Mouse (Mus musculus): Measurements from ENCODE around the gene Crk. TPM values are rescaled to one million over a fixed set of nuclear protein-coding genes. Genes with fewer than 3 reads are reported as not detected.
"Not testable (repeated sequence)": the region's sequence is repeated elsewhere in the genome, so short reads cannot be mapped to it uniquely, and the experiment has no call there.

Crk gene
- polyA plus RNA-seq, 1 experiment = 46.7 TPM

DNA sequence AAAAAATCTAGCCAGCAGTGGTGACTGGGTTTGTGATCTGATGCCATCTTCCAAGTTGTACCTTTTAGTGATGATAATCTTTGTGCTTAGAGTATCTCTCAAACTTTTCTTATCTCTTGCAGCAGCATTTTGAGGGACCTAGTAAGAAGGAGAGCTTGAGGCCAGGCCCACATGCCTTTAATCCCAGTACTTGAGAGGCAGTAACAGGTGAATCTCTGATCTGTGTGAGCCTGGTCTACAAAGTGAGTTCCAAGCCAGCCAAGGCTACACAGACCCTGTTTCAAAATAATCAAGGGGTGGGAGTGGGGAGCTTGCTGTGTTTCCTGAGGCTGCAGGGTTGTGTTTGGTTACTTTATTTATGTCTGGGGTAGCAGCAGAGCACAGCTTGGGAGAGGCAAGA, 12.0 kb downstream of the Crk start:
- H3K27ac ChIP-seq (ENCODE audit: control insufficient read depth, insufficient read depth, low read length) = no peak overlapping the region
- no peaks in the 10 kb centered on the region for H3K4me1 ChIP-seq (replicated peaks; ENCODE audit: control insufficient read depth, insufficient read depth, low read length)
- no peak overlapping the region for H3K4me3 ChIP-seq (ENCODE audit: control insufficient read depth, insufficient read depth, low read length)
- DNase-seq = no peak
- no peaks in the 10 kb centered on the region for H3K27me3 ChIP-seq (ENCODE audit: control insufficient read depth, insufficient read depth, low read length)
- TF ChIP-seq CTCF (IDR thresholded peaks at IDR 0.05; ENCODE audit: borderline replicate concordance, control insufficient read depth, extremely low read depth, insufficient read depth, low read length, poor library complexity) (no peak), POLR2A (IDR thresholded peaks at IDR 0.05; ENCODE audit: control insufficient read depth, extremely low read depth, insufficient read depth, low read length, poor library complexity) (no peak)
- H3K36me3 ChIP-seq (ENCODE audit: control insufficient read depth, insufficient read depth, low read length) = peaks cover 34% of the 10 kb centered on the region

DNA sequence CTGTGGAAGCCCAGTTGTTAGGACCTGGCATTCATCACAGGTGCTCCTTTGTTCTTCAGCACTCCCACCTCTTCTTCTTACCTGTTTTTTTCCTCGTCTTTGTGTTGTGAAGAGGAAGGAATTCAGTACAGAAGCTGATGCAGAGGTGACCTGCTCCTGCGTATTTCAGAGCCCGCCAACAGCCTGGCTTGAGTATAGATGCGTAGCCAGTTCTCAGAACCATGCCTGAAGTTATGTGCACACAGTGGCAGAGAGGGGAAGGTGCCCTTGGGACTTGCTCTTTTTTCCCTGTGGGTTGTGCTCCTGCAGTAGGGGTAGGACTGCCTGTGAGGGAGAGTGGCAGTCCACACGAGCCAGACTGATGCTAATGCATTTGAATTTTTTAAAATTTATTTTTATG, 14.5 kb downstream of the Crk start:
- Histone ChIP-seq H3K36me3 (ENCODE audit: control insufficient read depth, insufficient read depth, low read length) (peaks cover 52% of the 10 kb centered on the region), H3K27ac (ENCODE audit: control insufficient read depth, insufficient read depth, low read length) (no peak overlapping the region), H3K4me3 (ENCODE audit: control insufficient read depth, insufficient read depth, low read length) (no peak overlapping the region), H3K27me3 (ENCODE audit: control insufficient read depth, insufficient read depth, low read length) (no peaks in the 10 kb centered on the region), H3K4me1 (replicated peaks; ENCODE audit: control insufficient read depth, insufficient read depth, low read length) (peaks cover 5% of the 10 kb centered on the region; the same call in 1 of the 2 replicates)
- DNase-seq = no peak
- WGBS = 95% methylated on average over 5 of the region's 5 CpGs
- TF ChIP-seq POLR2A (IDR thresholded peaks at IDR 0.05; ENCODE audit: control insufficient read depth, extremely low read depth, insufficient read depth, low read length, poor library complexity) = no peak
- no peak for TF ChIP-seq CTCF (IDR thresholded peaks at IDR 0.05; ENCODE audit: borderline replicate concordance, control insufficient read depth, extremely low read depth, insufficient read depth, low read length, poor library complexity)

DNA sequence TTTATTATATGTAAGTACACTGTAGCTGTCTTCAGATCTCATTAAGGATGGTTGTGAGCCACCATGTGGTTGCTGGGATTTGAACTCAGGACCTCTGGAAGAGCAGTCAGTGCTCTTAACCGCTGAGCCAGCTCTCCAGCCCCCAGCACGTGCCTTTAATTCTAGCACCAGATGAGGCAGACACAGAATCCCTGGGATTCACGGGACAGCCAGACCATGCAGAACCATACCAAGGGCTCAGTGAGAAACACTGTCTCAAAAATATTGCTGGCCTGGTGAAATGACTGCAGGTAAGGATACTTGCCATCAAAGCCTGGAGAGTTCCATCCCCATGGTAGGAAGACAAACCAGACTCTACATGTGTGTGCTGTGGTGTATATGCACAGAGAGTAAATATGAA, 18.4 kb downstream of the Crk start:
- peaks cover 59% of the 10 kb centered on the region for H3K36me3 ChIP-seq (ENCODE audit: control insufficient read depth, insufficient read depth, low read length)
- WGBS = 97% methylated on average over 3 of the region's 3 CpGs
- not testable (repeated sequence) for H3K27me3 ChIP-seq (ENCODE audit: control insufficient read depth, insufficient read depth, low read length); DNase-seq; H3K4me3 ChIP-seq (ENCODE audit: control insufficient read depth, insufficient read depth, low read length); H3K4me1 ChIP-seq (replicated peaks; ENCODE audit: control insufficient read depth, insufficient read depth, low read length); H3K27ac ChIP-seq (ENCODE audit: control insufficient read depth, insufficient read depth, low read length)

DNA sequence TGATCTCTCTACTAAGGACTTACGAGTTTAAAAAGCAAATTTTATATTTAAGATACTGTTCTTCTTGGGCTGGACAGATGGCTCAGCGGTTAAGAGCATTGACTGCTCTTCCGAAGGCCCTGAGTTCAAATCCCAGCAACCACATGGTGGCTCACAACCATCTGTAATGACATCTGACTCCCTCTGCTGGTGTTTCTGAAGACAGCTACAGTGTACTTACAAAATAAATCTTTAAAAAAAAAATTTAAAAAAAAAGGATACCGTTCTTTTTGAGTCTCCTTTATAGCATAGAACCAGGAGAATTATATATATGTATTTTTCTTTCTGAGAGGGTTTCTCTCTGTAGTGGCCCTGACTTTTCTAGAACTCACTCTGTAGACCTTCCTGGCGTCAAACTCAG, 21.5 kb downstream of the Crk start:
- Histone ChIP-seq H3K36me3 (ENCODE audit: control insufficient read depth, insufficient read depth, low read length) (peaks cover 61% of the 10 kb centered on the region), H3K27me3 (ENCODE audit: control insufficient read depth, insufficient read depth, low read length) (no peaks in the 10 kb centered on the region), H3K4me3 (ENCODE audit: control insufficient read depth, insufficient read depth, low read length) (no peak overlapping the region), H3K27ac (ENCODE audit: control insufficient read depth, insufficient read depth, low read length) (no peak overlapping the region), H3K4me1 (replicated peaks; ENCODE audit: control insufficient read depth, insufficient read depth, low read length) (peaks cover 5% of the 10 kb centered on the region; the same call in 1 of the 2 replicates)
- WGBS = 97% methylated on average over 5 of the region's 5 CpGs
- no peak for DNase-seq
- TF ChIP-seq POLR2A (IDR thresholded peaks at IDR 0.05; ENCODE audit: control insufficient read depth, extremely low read depth, insufficient read depth, low read length, poor library complexity) (no peak), CTCF (IDR thresholded peaks at IDR 0.05; ENCODE audit: borderline replicate concordance, control insufficient read depth, extremely low read depth, insufficient read depth, low read length, poor library complexity) (no peak)

DNA sequence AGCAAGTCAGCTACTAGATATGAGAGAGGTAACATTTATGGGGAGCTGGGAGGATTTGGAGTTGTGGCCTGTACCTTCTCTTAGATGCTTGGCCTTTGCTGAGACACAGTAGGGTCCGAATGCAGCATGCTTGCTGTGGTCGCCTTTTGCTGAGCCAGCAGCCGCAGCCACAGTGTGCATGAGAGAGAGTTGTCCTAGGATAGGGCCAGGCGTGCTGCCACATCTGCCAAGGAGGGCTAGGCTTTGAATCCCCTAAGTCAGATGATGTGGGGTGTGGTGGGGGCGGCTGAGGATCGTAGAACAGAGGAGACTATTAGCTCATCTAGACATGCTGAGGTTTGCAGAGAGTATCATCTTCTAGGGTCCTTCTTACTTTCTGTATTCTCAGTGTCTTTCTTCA, 23.7 kb downstream of the Crk start:
- peaks cover 53% of the 10 kb centered on the region for H3K36me3 ChIP-seq (ENCODE audit: control insufficient read depth, insufficient read depth, low read length)
- 97% methylated on average over 6 of the region's 6 CpGs for WGBS
- 0 out of 2 replicates have a peak, but pooled peaks cover 1% of the 10 kb centered on the region for H3K4me1 ChIP-seq (replicated peaks; ENCODE audit: control insufficient read depth, insufficient read depth, low read length)
- TF ChIP-seq POLR2A (IDR thresholded peaks at IDR 0.05; ENCODE audit: control insufficient read depth, extremely low read depth, insufficient read depth, low read length, poor library complexity) (no peak), CTCF (IDR thresholded peaks at IDR 0.05; ENCODE audit: borderline replicate concordance, control insufficient read depth, extremely low read depth, insufficient read depth, low read length, poor library complexity) (no peak)
- no peak overlapping the region for H3K27ac ChIP-seq (ENCODE audit: control insufficient read depth, insufficient read depth, low read length)
- H3K4me3 ChIP-seq (ENCODE audit: control insufficient read depth, insufficient read depth, low read length) = no peak overlapping the region
- H3K27me3 ChIP-seq (ENCODE audit: control insufficient read depth, insufficient read depth, low read length) = no peaks in the 10 kb centered on the region
- DNase-seq = no peak

DNA sequence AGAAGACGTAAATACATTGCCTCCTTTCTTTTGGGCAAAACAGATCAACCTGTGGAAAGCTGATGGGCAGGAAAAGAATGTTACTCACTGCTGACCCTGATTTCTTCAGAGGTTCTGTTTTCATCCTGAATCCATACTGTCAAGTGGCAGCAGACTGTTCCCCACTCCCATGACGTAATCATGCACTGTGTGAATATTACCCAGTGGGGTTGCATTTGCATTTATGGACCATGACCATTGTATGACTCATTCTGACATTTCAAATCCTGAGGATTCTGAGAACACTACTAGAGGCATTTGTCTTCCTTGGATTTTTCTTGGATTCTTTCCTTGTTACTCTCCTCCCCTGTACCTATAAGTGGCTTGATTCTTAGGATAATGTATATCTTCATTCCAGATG, 24.7 kb downstream of the Crk start:
- H3K4me1 ChIP-seq (replicated peaks; ENCODE audit: control insufficient read depth, insufficient read depth, low read length) = no peaks in the 10 kb centered on the region
- no peak for DNase-seq
- TF ChIP-seq CTCF (IDR thresholded peaks at IDR 0.05; ENCODE audit: borderline replicate concordance, control insufficient read depth, extremely low read depth, insufficient read depth, low read length, poor library complexity) = no peak
- no peak for TF ChIP-seq POLR2A (IDR thresholded peaks at IDR 0.05; ENCODE audit: control insufficient read depth, extremely low read depth, insufficient read depth, low read length, poor library complexity)
- H3K27ac ChIP-seq (ENCODE audit: control insufficient read depth, insufficient read depth, low read length) = no peak overlapping the region
- no peak overlapping the region for H3K4me3 ChIP-seq (ENCODE audit: control insufficient read depth, insufficient read depth, low read length)
- WGBS = 99% methylated on average over 2 of the region's 2 CpGs
- H3K36me3 ChIP-seq (ENCODE audit: control insufficient read depth, insufficient read depth, low read length) = peaks cover 45% of the 10 kb centered on the region
- H3K27me3 ChIP-seq (ENCODE audit: control insufficient read depth, insufficient read depth, low read length) = no peaks in the 10 kb centered on the region

DNA sequence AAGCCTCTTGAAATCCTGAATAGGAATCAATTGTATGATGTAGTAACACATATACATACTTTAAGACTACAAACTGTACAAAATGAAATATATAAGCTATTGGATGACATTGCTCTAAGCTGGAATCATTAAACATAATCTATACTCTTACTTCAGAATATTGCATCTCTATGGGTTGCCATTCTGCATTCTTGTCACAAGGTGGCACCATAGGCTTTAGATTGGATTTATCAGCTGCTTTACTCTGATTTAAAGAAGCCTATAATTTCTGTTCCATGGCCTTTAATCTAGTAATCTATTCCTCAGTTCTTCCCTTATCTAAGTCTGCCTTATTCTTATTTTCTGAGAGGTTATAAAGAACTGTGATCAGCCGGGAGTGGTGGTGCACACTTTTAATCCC, 34.9 kb downstream of the Crk start:
- no peaks in the 10 kb centered on the region for H3K36me3 ChIP-seq (ENCODE audit: control insufficient read depth, insufficient read depth, low read length)
- DNase-seq = peak; percentile 15
- TF ChIP-seq CTCF (IDR thresholded peaks at IDR 0.05; ENCODE audit: borderline replicate concordance, control insufficient read depth, extremely low read depth, insufficient read depth, low read length, poor library complexity) (no peak), POLR2A (IDR thresholded peaks at IDR 0.05; ENCODE audit: control insufficient read depth, extremely low read depth, insufficient read depth, low read length, poor library complexity) (no peak)
- no peak overlapping the region for H3K4me3 ChIP-seq (ENCODE audit: control insufficient read depth, insufficient read depth, low read length)
- 95% methylated on average over 1 of the region's 1 CpGs for WGBS
- no peaks in the 10 kb centered on the region for H3K4me1 ChIP-seq (replicated peaks; ENCODE audit: control insufficient read depth, insufficient read depth, low read length)
- no peaks in the 10 kb centered on the region for H3K27me3 ChIP-seq (ENCODE audit: control insufficient read depth, insufficient read depth, low read length)
- no peak overlapping the region for H3K27ac ChIP-seq (ENCODE audit: control insufficient read depth, insufficient read depth, low read length)

Measured in thymus, adult 2 months (tissue).